Comparison of ENCODE assay signal across 8 mouse cellular contexts in genomic region chrX:144317548-144318163, GRCm38 (mm10). TPM values are rescaled to one million over a fixed set of nuclear protein-coding genes. Genes with fewer than 3 reads are reported as not detected.
DNase-seq lines count a peak whose midpoint lies in the region; ATAC-seq and TF ChIP-seq lines count a peak whose summit lies in the region.

TSS of gene Alg13 (plus strand) at chrX:144317804.

- WGBS in lung, embryonic 15.5 days: 8% methylated on average over 46 of the region's 47 CpGs
- 2% methylated on average over 47 of the region's 47 CpGs for WGBS in thymus, adult 2 months

- DNase-seq in MEL-GATA-1-ER (ENCODE audit: extremely low read depth, low read depth): peak; percentile 65
- peak; percentile 74 for DNase-seq in cerebellum, adult 8-10 months
- DNase-seq in forelimb bud, embryonic 11.5 days (ENCODE audit: low read depth, low spot score): peak; percentile 84
- peak; percentile 37 for DNase-seq in layer of hippocampus, adult 9-10 months (ENCODE audit: low spot score)
- DNase-seq in ovary, adult 18-20 months (ENCODE audit: low spot score): peak; percentile 64
- peak; percentile 67 for DNase-seq in thymus, adult 2 months

- H3K36me3 ChIP-seq in lung, embryonic 15.5 days: no peaks in the 10 kb centered on the region
- no peaks in the 10 kb centered on the region for H3K36me3 ChIP-seq in thymus, adult 2 months (ENCODE audit: control insufficient read depth, insufficient read depth, low read length)

- peak within 1 kb of the TSS; percentile 60 for H3K9ac ChIP-seq in lung, embryonic 15.5 days

- peak within 1 kb of the TSS; percentile 81 for H3K4me2 ChIP-seq in lung, embryonic 15.5 days

- no peaks in the 10 kb centered on the region for H3K27me3 ChIP-seq in lung, embryonic 15.5 days
- H3K27me3 ChIP-seq in thymus, adult 2 months (ENCODE audit: control insufficient read depth, insufficient read depth, low read length): no peaks in the 10 kb centered on the region

- no peaks in the 10 kb centered on the region for H3K4me1 ChIP-seq in lung, embryonic 15.5 days
- H3K4me1 ChIP-seq in thymus, adult 2 months (replicated peaks; ENCODE audit: control insufficient read depth, insufficient read depth, low read length): peaks cover 6% of the 10 kb centered on the region; the same call in 1 of the 2 replicates

- no peak for TF ChIP-seq CTCF in thymus, adult 2 months (IDR thresholded peaks at IDR 0.05; ENCODE audit: borderline replicate concordance, control insufficient read depth, extremely low read depth, insufficient read depth, low read length, poor library complexity)

- no peaks in the 10 kb centered on the region for H3K9me3 ChIP-seq in lung, embryonic 15.5 days

- peak within 1 kb of the TSS; percentile 64 for H3K4me3 ChIP-seq in lung, embryonic 15.5 days
- H3K4me3 ChIP-seq in thymus, adult 2 months (ENCODE audit: control insufficient read depth, insufficient read depth, low read length): peak within 1 kb of the TSS; percentile 98

- peak; percentile 74 to 87 for ATAC-seq in hematopoietic stem cell, adult 5-6 weeks (replicated peaks in 1 of 2; ENCODE audit: insufficient read depth in 1 of 2, low FRiP score in 2 of 2, low TSS enrichment in 1 of 2, low read depth in 1 of 2, poor library complexity in 2 of 2, severe bottlenecking in 2 of 2)
- ATAC-seq in lung, embryonic 15.5 days (ENCODE audit: borderline replicate concordance, extremely low read depth, low FRiP score, low TSS enrichment): peak; percentile 90

- H3K27ac ChIP-seq in lung, embryonic 15.5 days: peak within 1 kb of the TSS; percentile 74
- H3K27ac ChIP-seq in thymus, adult 2 months (ENCODE audit: control insufficient read depth, insufficient read depth, low read length): no peak within 1 kb of the TSS

- no peak for TF ChIP-seq POLR2A in thymus, adult 2 months (IDR thresholded peaks at IDR 0.05; ENCODE audit: control insufficient read depth, extremely low read depth, insufficient read depth, low read length, poor library complexity)

RNA-seq across cellular contexts. Expression of gene Alg13, which starts in this region (rescaled TPM):
- 17.4 and 20.8 TPM in 2 replicates for total RNA-seq in hematopoietic stem cell, adult 5-6 weeks (2017)
- 17.2 and 21.3 TPM in 2 replicates for polyA plus RNA-seq in lung, embryonic 15.5 days (2015; fragmentation: Nextera tagmentation; extraction: Ambion mirVana)
- 13.4 and 14.5 TPM in 2 replicates for polyA plus RNA-seq in thymus, adult 2 months (2012; rRNA removed)
